Mouse (Mus musculus) liver, postnatal 0 days (tissue): ENCODE results near the gene Fermt3.

ENCODE experiments used
- CTCF ChIP-seq: sonication (generic); IDR thresholded peaks from 2 replicates; pipeline ENCODE4 v1.5.1; 2016; ENCODE audit warnings: antibody characterized with exemption, low read depth
- EP300 ChIP-seq: IDR thresholded peaks from 2 replicates; pipeline ENCODE4 v1.6.1; 2016; ENCODE audit warnings: antibody characterized with exemption, low read depth, mild to moderate bottlenecking

DNA sequence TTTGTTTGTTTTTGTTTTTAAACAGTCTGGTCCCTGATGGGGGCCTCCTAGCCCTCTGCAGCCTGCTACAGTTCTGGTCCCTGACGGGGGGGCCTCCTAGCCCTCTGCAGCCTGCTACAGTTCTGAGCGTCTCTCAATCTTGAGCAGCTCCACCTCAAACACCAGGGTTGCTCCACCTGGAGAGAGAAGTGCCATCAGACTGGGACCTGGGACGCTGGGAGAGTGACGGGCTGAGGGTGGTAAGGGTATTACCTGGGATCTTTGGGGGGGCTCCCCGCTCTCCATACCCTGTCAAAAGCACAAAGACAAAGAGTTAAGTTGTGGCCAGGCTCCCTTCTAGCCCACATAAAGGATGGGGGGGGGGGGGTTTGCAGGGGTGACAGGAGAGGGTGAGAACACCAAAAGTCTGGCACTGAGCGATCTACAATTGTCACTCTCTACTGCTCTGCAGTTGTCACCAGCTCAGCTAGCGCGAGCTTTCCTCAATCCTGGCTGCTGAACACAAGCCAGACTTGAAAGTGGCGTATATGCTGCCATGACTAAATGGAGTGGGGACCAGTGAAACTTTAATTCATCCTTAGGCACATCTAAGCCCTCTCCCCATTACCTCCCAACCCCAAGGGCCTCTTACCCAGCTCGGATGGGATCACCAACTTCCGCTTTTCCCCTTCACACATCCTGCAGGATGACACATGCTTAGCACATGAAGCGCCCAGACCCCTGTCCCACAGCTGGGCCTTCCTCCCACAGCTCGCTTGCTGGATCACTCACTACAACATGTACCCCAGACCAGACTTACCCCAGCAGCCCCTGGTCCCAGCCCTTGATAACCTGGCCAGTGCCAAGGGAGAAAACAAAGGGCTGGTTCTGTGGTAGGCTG lies 41.3 kb downstream of the Fermt3 start:
- no peak for TF ChIP-seq CTCF
- no peak for TF ChIP-seq EP300
